Mouse (Mus musculus) Muller cell, postnatal 12 days (primary cell): ENCODE measurements around the gene Sidt1.
A peak's percentile ranks its signal among the peaks of the same experiment; 100 is the strongest.

Source experiments
- DNase-seq: peaks from one replicate; pipeline ENCODE4 v3.0.0-alpha.2; 2015; ENCODE audit errors: inconsistent ontology term

Sidt1 gene

DNA sequence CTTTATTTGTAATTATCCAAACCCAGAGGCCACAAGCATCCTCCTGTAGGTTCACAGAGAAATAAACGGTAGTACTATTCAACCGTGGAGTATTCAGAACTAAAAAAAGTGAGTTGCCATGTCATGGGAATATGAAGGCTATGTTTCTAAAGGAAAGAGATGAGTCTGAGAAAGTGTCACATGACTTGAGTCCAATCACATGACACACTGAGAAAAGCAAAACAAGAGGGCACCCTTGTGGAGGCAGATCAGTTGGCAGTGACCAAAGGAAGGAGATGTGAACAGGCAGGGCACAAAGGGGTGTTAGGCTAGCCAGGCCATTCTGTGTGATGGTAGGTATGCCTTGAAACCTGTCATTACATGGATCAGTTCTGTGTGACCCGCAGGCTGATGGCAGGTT, 80.3 kb downstream of the Sidt1 start:
- no peak for DNase-seq

DNA sequence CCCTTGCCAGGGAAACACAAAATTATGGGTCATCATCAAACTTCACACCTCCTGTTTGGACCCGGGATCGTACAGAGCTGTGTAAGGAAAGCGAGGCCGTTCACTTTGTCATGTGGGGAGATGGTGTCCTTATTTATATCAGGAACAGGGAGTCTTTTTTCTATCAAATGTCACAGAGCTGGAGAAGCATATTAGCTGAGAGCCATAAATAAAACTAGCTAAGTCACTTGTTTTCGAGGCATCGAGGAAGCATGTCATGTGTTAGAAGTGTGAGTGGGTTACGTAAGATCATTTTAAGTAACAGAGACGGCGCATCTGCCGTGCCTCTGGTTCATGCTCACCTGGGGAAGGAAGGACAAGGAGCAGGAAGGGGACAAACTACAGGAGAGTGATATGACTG, 83.0 kb downstream of the Sidt1 start:
- no peak for DNase-seq

- DNase-seq: no peak
Measured at GRCm38 (mm10) chr16:44243323-44243722, 89.7 kb downstream of the Sidt1 start.

- DNase-seq: peak; percentile 58
Measured at GRCm38 (mm10) chr16:44242633-44243032, 90.4 kb downstream of the Sidt1 start.

DNA sequence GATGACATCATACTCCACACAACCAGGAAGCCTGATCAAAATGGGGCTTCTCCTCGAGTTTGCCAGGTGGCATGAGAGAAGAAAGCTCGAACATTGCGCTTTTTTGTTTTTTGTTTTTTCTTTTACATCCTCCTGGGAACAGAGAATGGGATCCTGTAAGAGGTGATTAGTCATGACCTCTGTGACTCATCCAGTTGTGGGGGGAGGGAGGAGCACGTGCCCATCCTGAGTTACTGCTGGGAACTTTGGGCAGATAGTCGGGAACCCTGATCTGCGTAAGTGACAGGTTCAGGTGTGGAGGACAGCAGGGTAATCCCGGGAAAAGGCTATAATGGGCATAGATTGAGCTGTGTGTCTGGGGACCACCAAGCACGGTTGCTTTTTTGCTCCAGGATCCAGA, 92.6 kb downstream of the Sidt1 start:
- no peak for DNase-seq

GRCm38 (mm10) chr16:44238835-44239263, 94.1 kb downstream of the Sidt1 start:
- DNase-seq: no peak

DNA sequence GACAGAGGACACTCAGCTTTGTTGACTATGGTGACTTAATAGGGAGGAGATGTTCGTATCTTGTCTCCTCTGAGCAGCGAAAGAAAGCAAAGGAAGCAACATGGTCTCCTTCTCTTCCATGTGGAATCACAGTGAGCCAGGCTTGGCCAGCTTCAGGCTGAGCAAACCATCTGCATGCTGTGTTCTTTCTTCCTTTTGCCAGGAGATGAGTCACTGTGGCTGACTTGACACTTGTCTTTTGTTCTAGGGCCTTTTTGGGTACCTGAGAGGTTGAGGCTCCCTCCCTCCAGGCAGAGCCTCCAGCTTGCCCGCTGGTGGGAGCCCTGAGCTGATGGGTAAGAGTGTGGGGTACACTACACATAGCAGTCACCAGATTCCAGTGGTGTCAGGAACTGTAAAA, 95.2 kb downstream of the Sidt1 start:
- peak; percentile 61 for DNase-seq

DNA sequence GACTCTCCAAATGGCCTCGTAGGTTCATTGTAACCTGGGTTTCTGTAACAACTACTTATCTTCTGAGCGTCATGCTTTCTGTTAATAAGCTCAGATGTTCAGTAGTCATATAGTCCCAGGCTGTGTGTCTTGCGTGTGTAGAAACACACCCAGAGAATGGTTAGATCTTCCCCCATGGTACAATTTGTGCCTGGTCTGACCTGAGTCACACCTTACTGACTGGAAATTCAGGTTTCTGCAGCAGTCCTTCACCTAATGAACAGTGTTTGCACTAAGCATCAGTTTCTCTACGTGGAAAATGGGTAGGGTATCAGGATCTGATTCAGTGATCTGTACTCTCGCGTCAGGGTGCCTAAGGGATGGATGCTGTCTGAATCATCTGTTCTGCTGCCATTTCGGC, 100.0 kb downstream of the Sidt1 start:
- no peak for DNase-seq

DNA sequence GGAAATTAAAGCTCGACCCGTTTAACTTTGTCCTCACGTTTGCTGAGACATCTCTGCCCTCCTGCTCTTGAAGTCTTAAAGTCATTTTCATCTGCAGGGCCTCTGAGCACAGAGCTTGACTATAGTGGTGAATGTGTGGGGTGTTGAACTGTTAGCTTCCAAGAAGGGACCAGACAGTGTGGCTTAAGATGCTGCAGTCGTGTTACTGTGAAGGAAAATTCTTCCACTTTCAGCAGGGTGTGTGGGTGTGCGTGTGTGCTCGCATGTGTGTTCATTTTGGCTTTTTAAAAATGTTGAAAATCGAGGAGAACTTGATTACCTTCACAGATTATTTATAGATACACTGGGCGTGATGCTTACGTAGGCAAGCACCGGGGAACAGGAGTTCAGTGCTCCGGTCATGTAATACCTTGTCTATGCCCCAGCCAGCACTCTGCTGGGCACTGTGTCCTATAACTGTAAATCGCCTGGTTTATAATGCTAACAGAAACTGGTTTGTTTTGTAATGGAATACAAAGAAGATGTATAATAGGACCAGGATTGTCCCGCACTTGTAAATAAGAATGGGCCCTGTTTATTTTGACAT, 106.2 kb downstream of the Sidt1 start:
- no peak for DNase-seq

- no peak for DNase-seq
Measured at GRCm38 (mm10) chr16:44221463-44221862, 111.5 kb downstream of the Sidt1 start.

GRCm38 (mm10) chr16:44216417-44216816, 116.6 kb downstream of the Sidt1 start:
- no peak for DNase-seq

GRCm38 (mm10) chr16:44215513-44215912, 117.5 kb downstream of the Sidt1 start:
- no peak for DNase-seq

DNA sequence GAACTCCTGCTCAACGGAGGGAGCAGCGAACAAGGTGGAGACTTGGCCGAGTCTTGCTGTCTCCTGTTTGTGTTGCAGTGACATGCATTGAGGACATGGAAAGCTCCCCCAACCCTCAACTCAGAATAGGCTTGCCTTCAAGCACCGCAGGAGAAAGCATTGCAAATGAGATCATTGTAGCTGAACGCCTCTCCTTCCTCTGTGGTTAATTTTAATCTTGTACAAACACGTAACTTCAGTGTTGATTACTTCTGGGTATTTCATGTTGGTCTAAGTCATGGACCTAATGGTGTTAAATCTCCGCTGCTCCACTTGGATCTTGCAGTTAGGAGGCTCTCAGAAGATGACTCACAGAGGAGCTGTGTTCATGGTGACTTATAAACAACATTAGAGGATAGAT, 120.3 kb downstream of the Sidt1 start:
- no peak for DNase-seq

DNA sequence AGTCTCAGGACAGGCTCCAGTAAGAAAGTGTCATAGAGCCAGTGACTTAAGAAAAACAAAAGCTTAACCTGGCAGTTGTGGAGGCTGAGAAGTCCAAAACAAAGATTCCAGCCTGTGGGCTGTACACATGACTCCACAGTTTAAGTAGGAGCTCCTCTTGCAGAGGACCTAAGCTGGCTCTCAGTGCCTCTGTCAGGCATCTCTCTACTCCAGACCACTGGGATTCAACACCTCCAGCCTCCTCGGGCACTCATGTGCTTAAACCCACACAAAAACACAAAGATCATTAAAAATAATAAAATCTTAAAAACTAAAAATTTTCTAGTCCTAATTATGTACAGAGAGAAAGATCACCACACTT, 122.0 kb downstream of the Sidt1 start:
- no peak for DNase-seq

DNA sequence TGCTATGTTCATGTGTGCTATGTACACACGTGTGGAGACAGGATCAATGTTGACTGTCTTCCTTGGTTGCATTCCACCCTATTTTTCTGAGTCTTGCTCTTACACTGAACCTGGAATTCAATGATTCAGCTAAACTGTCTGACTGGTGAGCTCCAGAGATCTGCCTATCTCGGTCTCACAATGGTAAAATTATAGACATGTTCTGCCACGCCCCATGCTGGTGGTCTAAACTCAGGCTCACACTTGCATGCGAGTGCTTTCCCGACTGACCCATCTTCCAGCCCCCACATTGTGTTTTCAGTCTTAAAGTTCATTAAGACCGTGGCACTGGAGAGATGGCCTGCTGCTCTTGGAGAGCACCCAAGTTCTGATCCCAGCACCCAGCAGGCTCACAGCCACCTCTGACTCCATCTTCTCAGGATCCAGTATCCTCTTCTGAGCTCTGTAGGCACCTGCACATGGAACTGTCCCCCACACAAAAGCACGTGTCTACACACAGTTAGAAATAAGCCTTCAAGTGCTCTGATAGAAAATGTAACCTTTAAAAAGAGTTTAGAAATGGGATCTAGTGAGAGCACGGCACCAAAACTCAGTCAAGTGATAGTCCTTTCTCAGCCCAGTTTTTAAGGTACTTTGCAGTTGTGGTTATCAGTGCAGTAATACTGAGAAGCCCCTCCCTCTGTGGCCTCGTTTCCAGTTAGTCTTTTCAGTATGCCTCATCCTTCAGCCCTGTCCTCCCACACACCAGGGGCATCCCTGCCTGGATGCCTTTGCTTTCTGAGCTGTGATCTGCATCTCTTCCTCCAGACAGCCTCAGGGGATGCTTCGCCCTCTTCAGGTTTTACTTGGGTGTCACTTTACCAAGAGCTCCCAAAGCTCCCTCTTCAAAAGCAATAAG, 122.6 kb downstream of the Sidt1 start:
- peak; percentile 22 for DNase-seq

GRCm38 (mm10) chr16:44205973-44206372, 127.0 kb downstream of the Sidt1 start:
- DNase-seq: no peak

DNA sequence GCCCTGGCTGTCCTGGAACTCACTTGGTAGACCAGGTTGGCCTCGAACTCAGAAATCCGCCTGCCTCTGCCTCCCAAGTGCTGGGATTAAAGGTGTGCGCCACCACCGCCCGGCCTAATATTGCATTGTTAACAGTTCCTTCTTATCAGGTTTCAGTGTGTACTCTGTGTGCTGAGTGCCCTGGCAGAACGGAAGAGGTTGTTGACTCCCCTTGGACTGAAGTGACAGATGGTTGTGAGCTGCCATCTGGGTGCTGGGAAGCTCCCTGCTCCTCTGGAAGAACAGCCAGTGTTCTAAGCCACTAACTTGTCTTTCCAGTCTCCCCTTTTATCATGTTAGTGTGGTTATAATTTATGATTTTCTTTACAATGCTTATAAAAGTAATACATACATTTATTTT, 128.7 kb downstream of the Sidt1 start:
- DNase-seq: no peak

DNA sequence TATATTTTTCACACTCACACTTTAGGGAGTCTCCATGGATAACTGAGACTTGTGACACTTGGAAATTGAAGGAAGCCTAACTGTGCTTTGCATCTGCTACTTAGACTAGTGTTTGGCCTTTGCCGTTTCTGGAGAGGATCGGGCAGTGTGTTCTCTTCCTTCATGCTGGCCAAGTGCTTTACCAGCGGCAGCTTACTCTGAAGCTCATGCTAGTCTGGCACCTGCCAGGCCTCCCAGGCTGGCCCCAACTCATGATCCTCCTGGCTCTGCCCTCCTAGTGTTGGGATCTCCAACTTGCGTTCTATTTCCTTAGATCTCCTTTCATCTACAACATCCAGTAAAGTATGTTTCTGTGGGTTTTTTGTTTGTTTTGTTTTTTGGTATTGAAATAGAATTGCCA, 132.8 kb downstream of the Sidt1 start:
- DNase-seq: no peak

- no peak for DNase-seq
Measured at GRCm38 (mm10) chr16:44199066-44199703, 133.8 kb downstream of the Sidt1 start.

DNA sequence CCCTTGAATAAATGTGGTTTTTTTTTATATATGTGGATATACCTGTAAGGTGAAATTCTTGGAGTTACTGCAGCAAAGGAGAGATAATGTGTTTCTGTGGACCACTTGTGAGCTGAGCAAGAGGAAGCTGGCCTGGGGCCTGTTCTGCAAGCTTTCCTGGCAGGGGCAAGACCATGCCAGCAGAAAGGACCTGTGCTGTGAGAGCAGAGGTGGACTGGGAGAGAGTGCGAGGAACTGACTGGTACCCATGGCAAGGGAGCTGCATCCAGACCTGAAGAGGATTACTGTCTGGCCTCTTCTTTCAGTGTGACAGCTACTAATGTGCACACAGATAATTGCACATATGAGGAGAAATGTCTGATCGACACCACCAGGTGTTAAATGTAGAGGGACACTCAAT, 142.0 kb downstream of the Sidt1 start:
- DNase-seq: no peak
